Mouse (Mus musculus) forebrain, embryonic 16.5 days (tissue): Measurements from ENCODE around the gene Fat3. TPM values are rescaled to one million over a fixed set of nuclear protein-coding genes. Genes with fewer than 3 reads are reported as not detected.

Experiments used
- ATAC-seq: fragments of 200-750 bp; cut with Nextera tagmentation; 2 replicates; pipeline ENCODE4 v1.8.0; 2017; ENCODE audit warnings: mild to moderate bottlenecking, moderate library complexity
- H3K27ac ChIP-seq: fragments of 300-500 bp; sonication (generic); 2 replicates; pipeline ENCODE4 v1.5.1; 2014; ENCODE audit warnings: low read length, control low read depth
- H3K27me3 ChIP-seq: fragments of 300-500 bp; sonication (generic); replicated peaks from 2 replicates; pipeline ENCODE4 v1.6.1; 2014; ENCODE audit warnings: low read length; ENCODE audit not compliant: control insufficient read depth, insufficient read depth
- H3K36me3 ChIP-seq: fragments of 300-500 bp; sonication (generic); 2 replicates; pipeline ENCODE4 v1.6.1; 2014; ENCODE audit not compliant: control insufficient read depth, insufficient read depth
- H3K4me1 ChIP-seq: fragments of 300-500 bp; sonication (generic); replicated peaks from 2 replicates; pipeline ENCODE4 v1.6.1; 2014; ENCODE audit warnings: low read length; ENCODE audit not compliant: control insufficient read depth, insufficient read depth
- H3K4me2 ChIP-seq: fragments of 300-500 bp; sonication (generic); 2 replicates; pipeline ENCODE4 v1.6.1; 2014; ENCODE audit warnings: mild to moderate bottlenecking, low read length, control low read depth
- H3K4me3 ChIP-seq: fragments of 300-500 bp; sonication (generic); replicated peaks from 2 replicates; pipeline ENCODE4 v1.5.1; 2014; ENCODE audit warnings: mild to moderate bottlenecking, low read length, control low read depth
- H3K9ac ChIP-seq: fragments of 300-500 bp; sonication (generic); replicated peaks from 2 replicates; pipeline ENCODE4 v1.6.1; 2014; ENCODE audit warnings: low read depth, low read length, control low read depth
- H3K9me3 ChIP-seq: fragments of 300-500 bp; sonication (generic); 2 replicates; pipeline ENCODE4 v1.6.1; 2016; ENCODE audit warnings: low read length; ENCODE audit not compliant: control insufficient read depth
- WGBS: fragments of 180-500 bp; shearing (Covaris S2); extraction: QIAGEN DNeasy Blood & Tissue Kit; methylation state at CpG from one replicate; pipeline ENCODE4 v1.1.7; 2014; 5-methylcytosine and 5-hydroxymethylcytosine counted together
- polyA plus RNA-seq: library from polyadenylated mRNA; unstranded; fragments of >200 nt; fragmentation: Nextera tagmentation; extraction: Ambion mirVana; gene quantifications from 2 replicates; pipeline ENCODE4 v1.2.1, GENCODE M21; 2015

Gene Fat3
- polyA plus RNA-seq, 1 experiment from 2014 or later: 12.8 TPM

- Histone ChIP-seq H3K27ac (no peak overlapping the region), H3K4me1 (peaks cover 5% of the 10 kb centered on the region; the same call in 1 of the 2 replicates), H3K9ac (no peak overlapping the region), H3K4me2 (no peak overlapping the region), H3K36me3 (no peaks in the 10 kb centered on the region), H3K27me3 (no peaks in the 10 kb centered on the region), H3K9me3 (no peaks in the 10 kb centered on the region), H3K4me3 (no peak overlapping the region)
- 6% methylated on average over 2 of the region's 2 CpGs for WGBS
- ATAC-seq: no peak
These were observed 426.4 kb downstream of the Fat3 start for GRCm38 (mm10) chr9:16074664-16075063.

GRCm38 (mm10) chr9:16074116-16074515 lies 427.0 kb downstream of the Fat3 start:
- WGBS: 34% methylated on average over 6 of the region's 6 CpGs
- Histone ChIP-seq H3K27me3 (no peaks in the 10 kb centered on the region), H3K27ac (no peak overlapping the region), H3K4me1 (peaks cover 5% of the 10 kb centered on the region; the same call in 1 of the 2 replicates), H3K9me3 (no peaks in the 10 kb centered on the region), H3K4me2 (no peak overlapping the region), H3K9ac (no peak overlapping the region), H3K4me3 (no peak overlapping the region), H3K36me3 (no peaks in the 10 kb centered on the region)
- ATAC-seq: no peak

DNA sequence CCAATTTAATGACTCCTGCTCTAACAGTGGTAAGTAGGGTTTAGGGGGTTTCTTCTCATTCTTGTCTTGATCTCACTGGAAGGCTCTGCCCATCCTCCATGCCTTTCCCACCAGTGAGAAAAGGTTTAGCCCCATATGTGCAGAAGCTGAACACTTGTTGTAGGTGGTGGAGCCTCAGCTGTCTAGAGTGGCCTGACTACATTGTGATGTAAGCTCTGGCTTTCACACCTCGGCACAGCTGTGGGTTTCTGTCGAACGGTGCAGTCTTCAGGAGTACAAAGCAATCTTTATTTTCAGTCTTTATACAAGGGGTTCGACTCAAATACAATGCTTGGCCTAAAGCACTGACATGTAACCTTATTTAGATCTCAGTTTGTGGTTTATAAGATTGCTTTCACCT lies 437.6 kb downstream of the Fat3 start:
- H3K4me2 ChIP-seq: no peak overlapping the region
- no peaks in the 10 kb centered on the region for H3K36me3 ChIP-seq
- no peaks in the 10 kb centered on the region for H3K27me3 ChIP-seq
- H3K9ac ChIP-seq: no peak overlapping the region
- no peak overlapping the region for H3K4me3 ChIP-seq
- H3K9me3 ChIP-seq: no peaks in the 10 kb centered on the region
- H3K4me1 ChIP-seq: no peaks in the 10 kb centered on the region
- no peak for ATAC-seq
- H3K27ac ChIP-seq: no peak overlapping the region
- WGBS: 39% methylated on average over 4 of the region's 4 CpGs

DNA sequence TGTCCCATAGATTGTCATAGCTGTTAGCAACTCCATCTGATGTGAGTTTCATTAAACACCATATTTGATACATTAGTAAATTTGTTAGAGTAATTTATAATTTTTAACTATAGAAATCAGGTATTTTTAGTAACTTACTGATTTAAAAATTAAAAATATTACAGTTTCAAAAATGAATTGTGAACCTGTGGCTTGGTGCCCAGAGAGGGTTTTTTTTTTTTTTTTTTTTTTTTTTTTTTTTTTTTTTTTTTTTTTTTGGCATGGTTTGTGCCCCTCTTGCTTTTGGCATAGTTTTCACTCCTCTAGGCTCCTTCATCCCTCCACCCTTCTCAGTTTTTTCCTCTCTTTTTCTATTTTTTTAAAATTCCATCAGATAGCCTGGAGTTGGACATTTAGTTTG lies 438.6 kb downstream of the Fat3 start:
- Histone ChIP-seq H3K36me3 (no peaks in the 10 kb centered on the region), H3K27me3 (no peaks in the 10 kb centered on the region), H3K9ac (no peak overlapping the region), H3K4me1 (no peaks in the 10 kb centered on the region), H3K9me3 (no peaks in the 10 kb centered on the region), H3K27ac (no peak overlapping the region), H3K4me2 (no peak overlapping the region), H3K4me3 (no peak overlapping the region)
- no peak for ATAC-seq

DNA sequence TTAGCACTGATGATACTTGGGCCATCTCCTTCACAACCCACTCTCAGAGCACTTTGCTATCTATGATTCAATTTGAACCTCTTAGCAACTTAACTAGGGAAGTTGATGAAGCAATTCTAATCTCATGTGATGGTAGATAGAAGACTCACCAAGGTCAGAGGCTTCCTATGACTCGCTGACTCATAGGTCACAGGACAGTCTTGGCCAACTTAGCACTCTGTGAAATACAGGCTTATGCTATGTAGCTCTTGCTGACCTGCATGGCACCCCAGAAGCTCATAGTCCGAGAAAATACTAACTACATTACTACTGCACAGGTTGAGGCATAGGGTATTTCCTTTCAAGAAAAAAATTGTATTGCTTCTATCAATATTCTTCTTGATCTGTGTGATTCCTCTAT lies 454.4 kb downstream of the Fat3 start:
- H3K4me3 ChIP-seq: no peak overlapping the region
- H3K9me3 ChIP-seq: no peaks in the 10 kb centered on the region
- H3K4me2 ChIP-seq: no peak overlapping the region
- H3K27ac ChIP-seq: no peak overlapping the region
- H3K4me1 ChIP-seq: no peaks in the 10 kb centered on the region
- no peak for ATAC-seq
- WGBS: 96% methylated on average over 2 of the region's 2 CpGs
- no peaks in the 10 kb centered on the region for H3K36me3 ChIP-seq
- H3K27me3 ChIP-seq: no peaks in the 10 kb centered on the region
- H3K9ac ChIP-seq: no peak overlapping the region

DNA sequence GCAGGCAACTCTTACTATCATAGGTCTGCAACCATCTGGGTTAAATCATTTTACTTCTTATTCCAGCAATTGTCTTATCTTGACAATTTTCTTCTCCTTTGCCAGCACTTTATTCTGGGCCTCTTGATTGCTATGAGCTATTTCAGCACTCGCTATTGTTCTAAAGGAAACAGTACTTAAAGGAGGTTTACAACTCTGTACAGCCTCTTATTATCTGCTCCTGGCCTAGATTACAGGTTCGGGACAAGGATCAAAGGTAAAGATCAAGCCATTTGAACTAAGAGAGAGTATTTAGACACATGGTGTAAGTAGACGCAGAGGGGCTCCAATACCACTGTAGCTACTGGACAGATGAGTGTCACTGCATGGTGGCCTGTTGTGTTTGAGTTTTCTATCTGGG lies 463.7 kb downstream of the Fat3 start:
- Histone ChIP-seq H3K36me3 (no peaks in the 10 kb centered on the region), H3K4me2 (no peak overlapping the region), H3K27me3 (no peaks in the 10 kb centered on the region), H3K4me3 (no peak overlapping the region), H3K9ac (no peak overlapping the region), H3K9me3 (no peaks in the 10 kb centered on the region), H3K27ac (no peak overlapping the region), H3K4me1 (no peaks in the 10 kb centered on the region)
- no peak for ATAC-seq
- 72% methylated on average over 3 of the region's 3 CpGs for WGBS

GRCm38 (mm10) chr9:16036346-16036745 lies 464.7 kb downstream of the Fat3 start:
- no peaks in the 10 kb centered on the region for H3K4me1 ChIP-seq

GRCm38 (mm10) chr9:16029715-16030285 lies 471.3 kb downstream of the Fat3 start:
- 79% methylated on average over 11 of the region's 11 CpGs for WGBS
- ATAC-seq: no peak
- no peaks in the 10 kb centered on the region for H3K36me3 ChIP-seq
- no peak overlapping the region for H3K4me2 ChIP-seq
- H3K9ac ChIP-seq: no peak overlapping the region
- H3K27me3 ChIP-seq: no peaks in the 10 kb centered on the region
- no peak overlapping the region for H3K27ac ChIP-seq
- no peaks in the 10 kb centered on the region for H3K9me3 ChIP-seq
- H3K4me1 ChIP-seq: peaks cover 30% of the 10 kb centered on the region
- H3K4me3 ChIP-seq: no peak overlapping the region

More at GRCm38 (mm10) chr9:16036346-16036745, 464.7 kb downstream of the Fat3 start:
- H3K4me2 ChIP-seq: no peak overlapping the region
- H3K36me3 ChIP-seq: no peaks in the 10 kb centered on the region
- H3K27me3 ChIP-seq: no peaks in the 10 kb centered on the region
- ATAC-seq: peak; percentile 66
- H3K27ac ChIP-seq: no peak overlapping the region
- no peak overlapping the region for H3K4me3 ChIP-seq
- H3K9ac ChIP-seq: no peak overlapping the region
- H3K9me3 ChIP-seq: no peaks in the 10 kb centered on the region

GRCm38 (mm10) chr9:16029066-16029465 lies 472.0 kb downstream of the Fat3 start:
- H3K27me3 ChIP-seq: no peaks in the 10 kb centered on the region
- no peaks in the 10 kb centered on the region for H3K9me3 ChIP-seq
- 50% methylated on average over 4 of the region's 4 CpGs for WGBS
- no peak overlapping the region for H3K9ac ChIP-seq
- no peak overlapping the region for H3K4me3 ChIP-seq
- H3K4me2 ChIP-seq: no peak overlapping the region
- 0 out of 2 replicates have a peak overlapping the region, but pooled peaks have one; percentile 21 for H3K27ac ChIP-seq
- peak; percentile 51; the same call in 1 of the 2 replicates for ATAC-seq
- no peaks in the 10 kb centered on the region for H3K36me3 ChIP-seq
- H3K4me1 ChIP-seq: peaks cover 30% of the 10 kb centered on the region

GRCm38 (mm10) chr9:16028394-16028911 lies 472.6 kb downstream of the Fat3 start:
- no peak overlapping the region for H3K9ac ChIP-seq
- WGBS: 26% methylated on average over 4 of the region's 4 CpGs
- H3K27ac ChIP-seq: peak overlapping the region; percentile 72
- no peaks in the 10 kb centered on the region for H3K9me3 ChIP-seq
- peak; percentile 55 for ATAC-seq
- no peak overlapping the region for H3K4me3 ChIP-seq
- H3K27me3 ChIP-seq: no peaks in the 10 kb centered on the region
- peaks cover 30% of the 10 kb centered on the region for H3K4me1 ChIP-seq
- no peak overlapping the region for H3K4me2 ChIP-seq
- no peaks in the 10 kb centered on the region for H3K36me3 ChIP-seq
